Mouse (Mus musculus) bone marrow macrophage, adult 2 months (primary cell): ENCODE results near the gene Nkd1.

Source experiments
- CTCF ChIP-seq: IDR thresholded peaks from 2 replicates; pipeline ENCODE4 v1.5.1; 2012; ENCODE audit warnings: low read depth, mild to moderate bottlenecking, low read length, moderate library complexity
- POLR2A ChIP-seq: IDR thresholded peaks from 2 replicates; pipeline ENCODE4 v1.6.1; 2012; ENCODE audit warnings: mild to moderate bottlenecking, low read depth, low read length, borderline replicate concordance

GRCm38 (mm10) chr8:88618612-88619011 lies 97.5 kb downstream of the Nkd1 start:
- TF ChIP-seq CTCF (no peak), POLR2A (no peak)
